Mouse (Mus musculus): ENCODE results near the gene Dnttip1. TPM values are rescaled to one million over a fixed set of nuclear protein-coding genes. Genes with fewer than 3 reads are reported as not detected.
A peak's percentile ranks its signal among the peaks of the same experiment; 100 is the strongest.

Gene Dnttip1
- total and polyA plus RNA-seq, 2 experiments from 2014 or later, result 24.7 to 54.2 TPM

DNA sequence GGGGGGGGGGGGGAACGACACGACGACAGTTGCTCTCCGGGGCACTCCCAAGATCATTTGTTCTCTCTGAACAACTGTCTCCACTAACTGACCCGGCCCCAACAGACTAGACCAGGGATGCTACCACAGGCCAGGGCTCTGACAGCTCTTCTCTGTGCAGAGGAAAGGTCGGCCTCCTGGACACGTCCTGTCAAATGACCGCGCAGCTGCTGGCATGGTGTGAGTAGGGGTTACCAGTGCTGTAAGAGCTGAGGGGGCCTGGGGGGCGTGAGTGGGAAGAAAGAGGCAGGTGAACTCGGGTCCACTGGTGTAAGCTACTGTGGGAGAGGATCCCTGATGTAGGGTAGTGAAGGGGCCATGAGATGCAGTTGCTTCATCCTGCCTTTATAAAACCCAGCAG lies 12.1 kb downstream of the Dnttip1 start:
- Histone ChIP-seq H3K27me3 (ENCODE audit: insufficient read depth, low read length) (no peaks in the 10 kb centered on the region), H3K27ac (ENCODE audit: low read depth, low read length) (no peak overlapping the region), H3K4me3 (ENCODE audit: low read depth, low read length) (no peak overlapping the region), H3K4me1 (ENCODE audit: insufficient read depth, low read length) (no peaks in the 10 kb centered on the region), H3K9me3 (ENCODE audit: low read length) (no peaks in the 10 kb centered on the region), H3K4me2 (ENCODE audit: low read depth, low read length, poor library complexity, severe bottlenecking) (no peak overlapping the region), H3K9ac (replicated peaks; ENCODE audit: low read length, poor library complexity, severe bottlenecking) (no peak overlapping the region), H3K36me3 (ENCODE audit: insufficient read depth, low read length) (peaks cover 63% of the 10 kb centered on the region)
- TF ChIP-seq CTCF (IDR thresholded peaks at IDR 0.05), result no peak
- WGBS, result 93% methylated on average over 10 of the region's 11 CpGs
- no peak for ATAC-seq (ENCODE audit: low FRiP score)
- DNase-seq (ENCODE audit: low spot score), result no peak

GRCm38 (mm10) chr2:164758692-164759091 lies 12.9 kb downstream of the Dnttip1 start:
- Histone ChIP-seq H3K36me3 (ENCODE audit: insufficient read depth, low read length) (peaks cover 68% of the 10 kb centered on the region), H3K9me3 (ENCODE audit: low read length) (no peaks in the 10 kb centered on the region), H3K27ac (ENCODE audit: low read depth, low read length) (no peak overlapping the region), H3K4me2 (ENCODE audit: low read depth, low read length, poor library complexity, severe bottlenecking) (no peak overlapping the region), H3K27me3 (ENCODE audit: insufficient read depth, low read length) (no peaks in the 10 kb centered on the region), H3K4me3 (ENCODE audit: low read depth, low read length) (no peak overlapping the region), H3K4me1 (ENCODE audit: insufficient read depth, low read length) (no peaks in the 10 kb centered on the region), H3K9ac (replicated peaks; ENCODE audit: low read length, poor library complexity, severe bottlenecking) (no peak overlapping the region)
- DNase-seq (ENCODE audit: low spot score) (no peak), ATAC-seq (ENCODE audit: low FRiP score) (no peak)
- WGBS, result 67% methylated on average over 1 of the region's 1 CpGs
- TF ChIP-seq CTCF (IDR thresholded peaks at IDR 0.05), result no peak

DNA sequence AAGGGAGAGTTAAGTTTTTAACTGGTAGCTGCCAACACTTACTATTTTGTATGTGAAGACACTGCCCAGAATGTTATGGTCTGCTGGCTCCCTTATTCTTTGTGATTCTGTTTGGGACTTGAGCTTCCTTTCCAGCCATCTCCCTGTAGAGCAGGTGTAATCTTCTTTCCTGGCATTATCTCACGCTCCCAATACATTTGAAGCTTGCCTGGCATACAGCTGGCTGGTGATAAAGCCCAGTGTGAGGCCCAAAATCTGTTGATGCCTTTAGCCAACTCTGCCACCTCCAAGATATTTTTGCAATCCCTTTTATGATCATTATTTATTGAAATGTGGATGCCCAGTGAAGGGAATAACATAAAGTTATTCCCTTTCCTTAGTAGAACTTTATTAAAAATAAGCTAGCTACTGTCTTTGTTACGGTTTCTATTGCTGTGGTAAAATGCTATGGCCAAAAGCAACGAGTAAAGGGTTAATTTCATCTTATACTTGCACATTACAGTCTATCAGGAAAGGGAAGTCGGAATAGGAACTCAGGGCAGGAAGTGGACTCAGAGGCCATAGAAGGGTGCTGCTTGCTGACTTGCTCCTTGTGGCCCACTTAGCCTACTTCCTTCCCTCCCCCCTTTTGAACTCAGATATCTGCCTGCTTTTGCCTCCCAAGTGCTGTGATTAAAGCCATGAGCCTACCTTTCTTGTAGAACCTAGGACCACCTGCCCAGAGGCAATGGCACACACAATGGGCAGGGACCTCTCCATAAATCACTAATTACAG lies 14.5 kb downstream of the Dnttip1 start:
- 84% methylated on average over 4 of the region's 4 CpGs for WGBS
- H3K4me3 ChIP-seq (ENCODE audit: low read depth, low read length), result no peak overlapping the region
- no peak overlapping the region for H3K9ac ChIP-seq (replicated peaks; ENCODE audit: low read length, poor library complexity, severe bottlenecking)
- no peaks in the 10 kb centered on the region for H3K4me1 ChIP-seq (ENCODE audit: insufficient read depth, low read length)
- no peak overlapping the region for H3K4me2 ChIP-seq (ENCODE audit: low read depth, low read length, poor library complexity, severe bottlenecking)
- no peak overlapping the region for H3K27ac ChIP-seq (ENCODE audit: low read depth, low read length)
- H3K9me3 ChIP-seq (ENCODE audit: low read length), result no peaks in the 10 kb centered on the region
- ATAC-seq (ENCODE audit: low FRiP score) (no peak), DNase-seq (ENCODE audit: low spot score) (no peak)
- H3K27me3 ChIP-seq (ENCODE audit: insufficient read depth, low read length), result no peaks in the 10 kb centered on the region
- no peak for TF ChIP-seq CTCF (IDR thresholded peaks at IDR 0.05)
- peaks cover 59% of the 10 kb centered on the region for H3K36me3 ChIP-seq (ENCODE audit: insufficient read depth, low read length)

GRCm38 (mm10) chr2:164761502-164761901 lies 15.7 kb downstream of the Dnttip1 start:
- H3K9ac ChIP-seq (replicated peaks; ENCODE audit: low read length, poor library complexity, severe bottlenecking), result no peak overlapping the region
- H3K4me3 ChIP-seq (ENCODE audit: low read depth, low read length), result no peak overlapping the region
- DNase-seq (ENCODE audit: low spot score), result peak; percentile 21
- no peaks in the 10 kb centered on the region for H3K27me3 ChIP-seq (ENCODE audit: insufficient read depth, low read length)
- H3K27ac ChIP-seq (ENCODE audit: low read depth, low read length), result no peak overlapping the region
- H3K4me1 ChIP-seq (ENCODE audit: insufficient read depth, low read length), result no peaks in the 10 kb centered on the region
- no peak for TF ChIP-seq CTCF (IDR thresholded peaks at IDR 0.05)
- ATAC-seq (ENCODE audit: low FRiP score), result no peak
- no peaks in the 10 kb centered on the region for H3K9me3 ChIP-seq (ENCODE audit: low read length)
- H3K36me3 ChIP-seq (ENCODE audit: insufficient read depth, low read length), result peaks cover 53% of the 10 kb centered on the region
- WGBS, result 96% methylated on average over 2 of the region's 2 CpGs
- no peak overlapping the region for H3K4me2 ChIP-seq (ENCODE audit: low read depth, low read length, poor library complexity, severe bottlenecking)

DNA sequence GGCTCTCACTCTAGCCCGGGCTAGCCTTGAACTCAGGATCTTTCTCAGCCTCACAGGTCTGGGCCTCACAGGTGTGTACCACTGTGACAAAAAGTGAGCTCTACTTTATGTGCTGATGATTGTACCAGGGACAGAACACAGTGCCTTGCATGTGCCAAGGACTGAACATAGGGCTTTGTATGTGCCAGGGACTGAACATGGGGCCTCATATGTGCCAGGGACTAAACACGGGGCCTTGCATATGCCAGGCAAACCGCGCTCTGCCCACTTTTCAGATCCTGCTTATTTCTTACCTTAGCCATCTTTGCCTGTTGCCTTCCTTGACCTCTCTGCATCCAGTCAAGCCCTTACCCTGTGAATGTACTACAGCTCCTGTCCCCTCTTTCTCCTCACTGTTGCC lies 16.2 kb downstream of the Dnttip1 start:
- H3K27me3 ChIP-seq (ENCODE audit: insufficient read depth, low read length), result no peaks in the 10 kb centered on the region
- no peak overlapping the region for H3K4me3 ChIP-seq (ENCODE audit: low read depth, low read length)
- DNase-seq (ENCODE audit: low spot score) (no peak), ATAC-seq (ENCODE audit: low FRiP score) (no peak)
- no peak overlapping the region for H3K4me2 ChIP-seq (ENCODE audit: low read depth, low read length, poor library complexity, severe bottlenecking)
- no peaks in the 10 kb centered on the region for H3K4me1 ChIP-seq (ENCODE audit: insufficient read depth, low read length)
- peaks cover 50% of the 10 kb centered on the region for H3K36me3 ChIP-seq (ENCODE audit: insufficient read depth, low read length)
- 98% methylated on average over 4 of the region's 4 CpGs for WGBS
- H3K9ac ChIP-seq (replicated peaks; ENCODE audit: low read length, poor library complexity, severe bottlenecking), result no peak overlapping the region
- no peak overlapping the region for H3K27ac ChIP-seq (ENCODE audit: low read depth, low read length)
- TF ChIP-seq CTCF (IDR thresholded peaks at IDR 0.05), result no peak
- H3K9me3 ChIP-seq (ENCODE audit: low read length), result no peaks in the 10 kb centered on the region

DNA sequence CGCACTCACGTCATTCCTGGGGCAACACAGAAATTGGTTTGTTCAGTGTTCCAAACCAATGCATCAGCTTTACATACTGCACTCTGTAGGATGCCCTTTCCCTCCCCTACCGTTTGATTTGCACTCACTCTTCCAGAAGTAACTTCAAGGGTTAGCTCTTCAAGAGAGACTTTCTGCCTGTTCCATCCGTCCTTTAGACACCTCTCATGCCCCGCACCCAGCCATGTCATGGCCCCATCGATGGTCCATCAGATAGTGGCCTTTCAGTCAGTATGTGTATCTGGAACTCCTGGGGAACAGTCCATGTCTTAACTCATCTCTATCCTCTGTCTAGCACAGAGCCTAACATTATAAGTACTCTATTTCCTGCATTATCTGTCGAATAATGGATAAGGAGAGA lies 16.8 kb downstream of the Dnttip1 start:
- no peaks in the 10 kb centered on the region for H3K4me1 ChIP-seq (ENCODE audit: insufficient read depth, low read length)
- no peak overlapping the region for H3K27ac ChIP-seq (ENCODE audit: low read depth, low read length)
- no peak overlapping the region for H3K4me2 ChIP-seq (ENCODE audit: low read depth, low read length, poor library complexity, severe bottlenecking)
- no peak for ATAC-seq (ENCODE audit: low FRiP score)
- no peaks in the 10 kb centered on the region for H3K27me3 ChIP-seq (ENCODE audit: insufficient read depth, low read length)
- no peak for DNase-seq (ENCODE audit: low spot score)
- WGBS, result 90% methylated on average over 7 of the region's 7 CpGs
- H3K4me3 ChIP-seq (ENCODE audit: low read depth, low read length), result no peak overlapping the region
- H3K36me3 ChIP-seq (ENCODE audit: insufficient read depth, low read length), result peaks cover 47% of the 10 kb centered on the region
- no peak for TF ChIP-seq CTCF (IDR thresholded peaks at IDR 0.05)
- no peaks in the 10 kb centered on the region for H3K9me3 ChIP-seq (ENCODE audit: low read length)
- no peak overlapping the region for H3K9ac ChIP-seq (replicated peaks; ENCODE audit: low read length, poor library complexity, severe bottlenecking)
